Mouse (Mus musculus) C2C12 (cell line): ENCODE data around the gene Amot.

ENCODE experiments used
- MAX ChIP-seq: IDR thresholded peaks from one replicate; pipeline ENCODE4 v1.6.1; 2011; ENCODE audit warnings: mild to moderate bottlenecking, control low read depth
- USF1 ChIP-seq: IDR thresholded peaks from one replicate; pipeline ENCODE4 v1.6.1; 2011; ENCODE audit warnings: low read depth, mild to moderate bottlenecking, control low read depth, moderate library complexity

GRCm38 (mm10) chrX:145468264-145468663 lies 36.7 kb downstream of the Amot start:
- TF ChIP-seq USF1 (no peak), MAX (no peak)
